Mouse (Mus musculus) intestine, postnatal 0 days (tissue): Measurements from ENCODE around the gene Btbd9. TPM values are rescaled to one million over a fixed set of nuclear protein-coding genes. Genes with fewer than 3 reads are reported as not detected.

Source experiments
- ATAC-seq: fragments of 200-750 bp; cut with Nextera tagmentation; 2 replicates; pipeline ENCODE4 v1.8.0; 2017; ENCODE audit warnings: mild to moderate bottlenecking, moderate TSS enrichment, moderate library complexity
- H3K27ac ChIP-seq: fragments of 300-500 bp; sonication (generic); 2 replicates; pipeline ENCODE4 v1.5.1; 2014; ENCODE audit warnings: mild to moderate bottlenecking, low read depth, low read length, moderate library complexity
- H3K27me3 ChIP-seq: fragments of 300-500 bp; sonication (generic); replicated peaks from 2 replicates; pipeline ENCODE4 v1.6.1; 2014; ENCODE audit warnings: low read length, mixed read lengths; ENCODE audit not compliant: control insufficient read depth, insufficient read depth
- H3K36me3 ChIP-seq: fragments of 300-500 bp; sonication (generic); 2 replicates; pipeline ENCODE4 v1.6.1; 2014; ENCODE audit warnings: mild to moderate bottlenecking, moderate library complexity; ENCODE audit not compliant: control insufficient read depth, insufficient read depth
- H3K4me1 ChIP-seq: fragments of 300-500 bp; sonication (generic); replicated peaks from 2 replicates; pipeline ENCODE4 v1.6.1; 2014; ENCODE audit warnings: antibody characterized with exemption, low read length, mixed read lengths; ENCODE audit not compliant: control insufficient read depth, insufficient read depth
- H3K4me2 ChIP-seq: fragments of 300-500 bp; sonication (generic); replicated peaks from 2 replicates; pipeline ENCODE4 v1.6.1; 2014; ENCODE audit warnings: low read depth, mild to moderate bottlenecking, moderate library complexity
- H3K4me3 ChIP-seq: fragments of 300-500 bp; sonication (generic); 2 replicates; pipeline ENCODE4 v1.5.1; 2014; ENCODE audit warnings: low read depth, low read length
- H3K9ac ChIP-seq: fragments of 300-500 bp; sonication (generic); 2 replicates; pipeline ENCODE4 v1.6.1; 2014; ENCODE audit warnings: mild to moderate bottlenecking, low read depth, low read length
- H3K9me3 ChIP-seq: fragments of 300-500 bp; sonication (generic); 2 replicates; pipeline ENCODE4 v1.6.1; 2016; ENCODE audit warnings: mixed run types; ENCODE audit not compliant: control insufficient read depth
- CTCF ChIP-seq: sonication (generic); IDR thresholded peaks from 2 replicates; pipeline ENCODE4 v1.5.1; 2016; ENCODE audit warnings: low read depth, mild to moderate bottlenecking, control low read depth, antibody characterized with exemption, moderate library complexity
- WGBS: fragments of 180-500 bp; shearing (Covaris S2); extraction: QIAGEN DNeasy Blood & Tissue Kit; methylation state at CpG from one replicate; pipeline ENCODE4 v1.1.7; 2014; 5-methylcytosine and 5-hydroxymethylcytosine counted together
- polyA plus RNA-seq: library from polyadenylated mRNA; unstranded; fragments of >200 nt; fragmentation: Nextera tagmentation; extraction: Ambion mirVana; gene quantifications from 2 replicates; pipeline ENCODE4 v1.2.1, GENCODE M21; 2015

Gene Btbd9
- polyA plus RNA-seq, 1 experiment from 2014 or later: 35.9 TPM

GRCm38 (mm10) chr17:30458926-30459325 is 117.4 kb downstream of the Btbd9 start:
- Histone ChIP-seq H3K9me3 (no peaks in the 10 kb centered on the region), H3K9ac (no peak overlapping the region), H3K4me1 (no peaks in the 10 kb centered on the region), H3K4me3 (no peak overlapping the region), H3K36me3 (peaks cover 4% of the 10 kb centered on the region; the same call in 1 of the 2 replicates), H3K27ac (no peak overlapping the region), H3K4me2 (no peak overlapping the region), H3K27me3 (no peaks in the 10 kb centered on the region)
- 78% methylated on average over 5 of the region's 5 CpGs for WGBS
- no peak for TF ChIP-seq CTCF
- no peak for ATAC-seq

GRCm38 (mm10) chr17:30458301-30458700 is 118.0 kb downstream of the Btbd9 start:
- Histone ChIP-seq H3K9ac (no peak overlapping the region), H3K4me2 (no peak overlapping the region), H3K27me3 (no peaks in the 10 kb centered on the region), H3K4me1 (no peaks in the 10 kb centered on the region), H3K9me3 (no peaks in the 10 kb centered on the region), H3K4me3 (no peak overlapping the region), H3K36me3 (peaks cover 4% of the 10 kb centered on the region; the same call in 1 of the 2 replicates), H3K27ac (no peak overlapping the region)
- 57% methylated on average over 3 of the region's 3 CpGs for WGBS
- ATAC-seq: peak; percentile 16; the same call in 1 of the 2 replicates
- no peak for TF ChIP-seq CTCF

- WGBS: 78% methylated on average over 7 of the region's 7 CpGs
- Histone ChIP-seq H3K4me1 (no peaks in the 10 kb centered on the region), H3K9me3 (no peaks in the 10 kb centered on the region), H3K27me3 (no peaks in the 10 kb centered on the region), H3K36me3 (peaks cover 4% of the 10 kb centered on the region; the same call in 1 of the 2 replicates), H3K27ac (no peak overlapping the region), H3K4me2 (no peak overlapping the region), H3K4me3 (no peak overlapping the region), H3K9ac (no peak overlapping the region)
- no peak for TF ChIP-seq CTCF
- ATAC-seq: no peak
Measured at GRCm38 (mm10) chr17:30457486-30457885, 118.8 kb downstream of the Btbd9 start.

GRCm38 (mm10) chr17:30456293-30456692 is 120.0 kb downstream of the Btbd9 start:
- Histone ChIP-seq H3K4me1 (no peaks in the 10 kb centered on the region), H3K9me3 (no peaks in the 10 kb centered on the region), H3K9ac (no peak overlapping the region), H3K27ac (no peak overlapping the region), H3K4me3 (no peak overlapping the region), H3K36me3 (no peaks in the 10 kb centered on the region), H3K4me2 (no peak overlapping the region), H3K27me3 (no peaks in the 10 kb centered on the region)
- no peak for ATAC-seq
- 63% methylated on average over 12 of the region's 12 CpGs for WGBS
- TF ChIP-seq CTCF: no peak

GRCm38 (mm10) chr17:30454862-30455243 is 121.4 kb downstream of the Btbd9 start:
- no peak for ATAC-seq
- 35% methylated on average over 3 of the region's 3 CpGs for WGBS
- H3K9ac ChIP-seq: no peak overlapping the region
- H3K27me3 ChIP-seq: no peaks in the 10 kb centered on the region
- no peaks in the 10 kb centered on the region for H3K36me3 ChIP-seq
- no peaks in the 10 kb centered on the region for H3K4me1 ChIP-seq
- TF ChIP-seq CTCF: peak; percentile 86
- H3K4me2 ChIP-seq: no peak overlapping the region
- H3K9me3 ChIP-seq: no peaks in the 10 kb centered on the region
- H3K27ac ChIP-seq: no peak overlapping the region
- H3K4me3 ChIP-seq: no peak overlapping the region

GRCm38 (mm10) chr17:30454155-30454861 is 122.0 kb downstream of the Btbd9 start:
- H3K4me3 ChIP-seq: no peak overlapping the region
- no peak for ATAC-seq

More at GRCm38 (mm10) chr17:30454155-30454861, 122.0 kb downstream of the Btbd9 start:
- H3K27ac ChIP-seq: no peak overlapping the region
- no peaks in the 10 kb centered on the region for H3K4me1 ChIP-seq
- H3K36me3 ChIP-seq: no peaks in the 10 kb centered on the region
- no peaks in the 10 kb centered on the region for H3K9me3 ChIP-seq
- no peak for TF ChIP-seq CTCF
- no peaks in the 10 kb centered on the region for H3K27me3 ChIP-seq
- WGBS: 73% methylated on average over 6 of the region's 6 CpGs
- H3K9ac ChIP-seq: no peak overlapping the region
- H3K4me2 ChIP-seq: no peak overlapping the region
